Mouse (Mus musculus) natural killer cell, adult 2 months (primary cell): ENCODE measurements around the gene Gm20696.

Experiments
- DNase-seq, 2 experiments: peaks; one replicate each; pipeline ENCODE4 v3.0.0; 2022; ENCODE audit warnings: low spot score in 2 of 2

The Gm20696 gene

DNA sequence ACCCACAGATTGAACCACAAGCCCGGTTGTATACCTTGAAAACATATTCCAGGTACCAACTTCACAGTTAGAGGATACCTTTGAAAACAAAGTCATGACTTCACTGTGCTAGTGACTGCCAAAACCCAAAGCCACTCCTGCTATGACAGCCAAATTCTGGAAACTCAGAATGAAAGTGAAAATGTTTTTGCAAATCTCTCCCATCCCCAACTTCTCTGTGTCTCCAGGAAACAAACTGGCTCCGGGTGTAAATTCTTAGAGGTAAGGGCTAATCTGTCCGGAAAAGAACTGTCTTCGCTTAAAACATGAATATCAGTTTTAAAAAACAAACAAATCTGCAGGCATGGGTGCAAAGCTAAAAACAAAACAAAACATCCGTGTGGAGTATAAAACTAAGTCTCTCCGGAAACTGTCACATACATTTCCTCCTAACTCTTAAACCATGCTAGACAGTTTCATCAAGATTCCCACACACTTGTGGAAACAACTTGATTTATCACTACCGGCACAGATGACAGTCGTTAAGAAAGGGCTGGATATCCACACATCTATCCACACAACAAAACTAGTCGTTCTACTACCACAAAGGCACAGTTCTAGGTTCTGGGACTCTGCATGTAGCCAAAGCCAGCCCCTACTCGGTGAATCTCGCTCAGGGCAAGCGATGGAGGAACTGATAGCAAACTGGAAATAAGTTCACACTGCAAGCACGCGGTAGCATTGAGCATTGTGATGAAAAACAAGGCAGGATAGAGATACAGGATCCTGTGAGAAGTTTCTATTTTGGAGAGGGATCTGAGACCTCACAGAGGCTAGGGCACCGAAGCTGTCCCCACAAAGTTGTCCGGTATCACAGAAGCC is 910 bp downstream of the Gm20696 start:
- DNase-seq = peak in 1 of 2 experiments; percentile 5

DNA sequence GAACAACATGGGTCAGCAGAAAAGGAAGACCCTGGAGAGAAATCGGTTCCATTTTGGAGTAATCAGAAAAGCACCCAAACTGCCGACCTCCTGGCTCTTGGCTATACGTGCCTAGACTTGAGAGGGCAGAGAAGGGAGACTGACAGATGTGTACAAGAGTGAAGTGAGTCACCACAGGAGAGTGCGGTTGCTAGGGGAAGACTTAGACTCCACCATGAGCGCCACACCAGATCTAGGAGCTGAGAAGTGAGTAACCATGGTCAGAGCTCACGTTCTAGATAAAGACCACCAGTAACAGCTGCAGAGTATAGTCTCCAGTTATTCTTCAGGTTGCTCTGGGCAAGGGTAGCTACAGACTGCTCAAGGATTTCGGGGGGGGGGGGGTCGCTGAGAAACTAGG is 3.4 kb downstream of the Gm20696 start:
- no peak for DNase-seq

DNA sequence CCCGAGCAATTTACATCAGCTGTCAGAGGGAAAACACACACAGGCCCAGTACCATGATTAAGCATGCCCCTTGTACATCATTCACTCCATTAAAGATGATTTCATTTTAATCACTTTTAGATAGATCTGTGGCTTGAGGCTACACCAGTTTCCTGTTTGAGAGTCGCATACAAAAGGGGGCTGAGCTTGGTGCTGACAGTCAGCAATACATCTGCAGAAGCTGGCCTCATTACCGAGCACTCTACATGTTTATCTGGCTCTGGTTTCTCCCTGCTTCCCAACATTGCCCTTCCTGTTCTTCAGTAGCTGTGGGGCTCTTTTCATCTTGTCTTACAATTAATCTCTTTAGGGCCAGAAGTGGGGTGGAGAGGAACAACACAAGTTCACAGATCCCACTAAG is 6.2 kb downstream of the Gm20696 start:
- DNase-seq = no peak

DNA sequence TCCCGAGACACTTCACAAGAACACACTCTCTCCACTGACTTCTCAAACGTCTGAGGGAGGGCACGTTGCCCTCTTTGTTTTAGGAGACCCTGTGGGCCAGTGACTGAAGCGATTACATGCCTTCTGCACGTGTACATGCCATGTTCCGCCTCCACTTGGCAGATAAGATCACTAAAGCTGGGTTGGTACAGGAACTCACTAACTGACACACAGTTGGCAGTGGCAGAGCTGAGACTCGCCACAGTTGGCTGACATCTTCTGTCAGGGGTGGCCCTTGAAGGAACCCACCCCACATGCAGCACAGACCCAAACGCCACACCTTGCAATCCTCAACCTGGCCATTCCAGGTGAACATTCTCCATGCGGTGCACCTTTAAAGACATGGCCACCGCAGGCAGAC is 8.0 kb downstream of the Gm20696 start:
- DNase-seq = no peak

DNA sequence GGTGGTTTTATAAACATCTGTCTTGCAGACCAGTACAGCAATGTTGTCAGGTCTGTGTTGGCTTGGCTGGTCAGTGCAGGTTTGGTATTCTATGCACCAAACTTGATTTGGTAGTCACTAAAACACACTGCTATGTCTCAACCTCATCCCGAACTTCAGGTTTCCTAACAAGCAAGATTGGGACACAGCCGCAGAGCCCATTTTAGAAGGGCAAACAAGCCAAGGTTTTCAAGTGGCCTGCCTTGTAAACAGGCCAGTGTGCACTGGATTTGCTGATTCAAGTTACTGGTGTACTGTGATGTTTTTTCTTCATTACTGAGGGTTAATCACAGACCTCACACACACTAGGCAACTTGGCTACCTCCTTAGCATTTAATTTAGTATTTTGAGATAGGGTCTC is 10.5 kb downstream of the Gm20696 start:
- DNase-seq = no peak

GRCm38 (mm10) chr6:99655488-99655887 is 11.1 kb downstream of the Gm20696 start:
- peak in 1 of 2 experiments; percentile 19 for DNase-seq

- no peak for DNase-seq
These were observed 12.3 kb downstream of the Gm20696 start for GRCm38 (mm10) chr6:99654343-99654742.

- DNase-seq = no peak
These were observed 14.3 kb downstream of the Gm20696 start for GRCm38 (mm10) chr6:99652341-99652740.

DNA sequence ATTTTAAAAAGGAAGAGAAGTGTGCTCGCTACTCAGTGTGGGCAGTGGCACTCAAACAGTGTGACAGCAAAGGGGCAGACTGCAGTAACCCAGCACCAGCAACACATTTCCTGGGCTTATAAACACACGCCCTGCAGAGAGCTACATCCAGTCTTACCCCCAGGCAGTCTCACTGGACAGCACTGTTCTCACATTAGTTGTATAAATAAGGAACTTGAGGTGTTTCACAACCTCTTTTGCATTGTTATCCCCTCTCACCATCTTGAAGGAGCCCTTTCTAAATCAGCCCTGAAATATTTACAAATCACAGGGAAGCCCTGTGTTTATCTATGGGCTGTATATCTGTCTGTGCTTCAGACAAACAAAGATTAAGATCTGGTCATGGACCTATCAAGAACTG is 17.3 kb downstream of the Gm20696 start:
- no peak for DNase-seq

- DNase-seq = no peak
These were observed 20.3 kb downstream of the Gm20696 start for GRCm38 (mm10) chr6:99646344-99646743.

- DNase-seq = no peak
These were observed 21.7 kb downstream of the Gm20696 start for GRCm38 (mm10) chr6:99644876-99645275.

DNA sequence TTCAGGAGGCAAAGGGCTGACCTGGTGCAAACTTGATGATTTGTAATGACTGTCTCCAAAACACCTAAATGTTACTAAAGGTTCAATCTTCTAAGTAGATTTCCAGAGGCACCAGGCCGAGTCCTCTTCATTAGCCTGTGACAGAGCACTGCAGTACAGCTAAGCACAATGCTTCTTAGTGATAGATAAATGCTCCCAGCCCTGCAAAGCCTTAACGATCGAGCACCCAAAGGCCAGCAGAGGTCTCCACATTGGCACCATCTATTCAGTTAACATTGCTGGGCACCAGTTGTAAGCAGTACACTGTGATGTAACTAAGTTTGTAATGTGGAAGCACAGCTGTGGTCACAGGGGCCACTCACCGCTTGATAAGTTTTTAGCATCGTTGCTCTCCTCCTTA is 22.2 kb downstream of the Gm20696 start:
- DNase-seq = no peak

DNA sequence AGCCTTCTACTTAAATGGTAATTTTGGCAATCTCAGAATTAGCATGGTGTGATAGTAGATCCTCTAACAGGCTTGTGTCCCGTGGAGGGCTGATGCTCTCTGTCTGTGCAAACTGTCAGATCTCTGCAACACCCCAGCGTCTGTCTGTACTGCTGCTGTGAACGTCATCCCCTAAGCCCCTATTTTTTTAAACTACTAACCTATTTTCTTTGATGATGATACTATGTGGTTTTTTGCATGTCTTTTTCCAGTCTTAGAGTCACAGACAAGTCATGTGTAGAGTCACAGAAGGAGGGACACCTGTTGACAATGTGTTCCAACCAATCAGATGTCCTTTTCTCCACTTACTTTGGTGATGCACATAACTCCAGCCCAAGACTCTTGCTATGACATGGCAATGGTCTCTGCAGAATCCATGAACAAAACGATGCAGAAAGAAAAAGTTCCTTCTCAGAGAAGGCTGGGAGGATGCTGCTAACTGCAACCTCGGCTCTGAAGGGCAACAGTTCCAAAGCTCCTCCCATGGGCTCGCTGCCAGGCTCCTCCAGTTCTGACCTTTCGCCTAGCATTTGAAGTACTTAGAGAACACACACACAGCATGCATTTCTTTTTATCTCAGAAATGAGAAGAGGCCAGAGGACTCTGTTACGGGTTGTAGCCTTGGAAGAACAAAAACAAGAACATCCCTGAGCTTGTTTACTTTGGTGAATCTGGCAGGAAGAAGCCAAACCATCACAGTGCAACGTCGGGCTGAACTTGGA is 23.0 kb downstream of the Gm20696 start:
- no peak for DNase-seq

- no peak for DNase-seq
These were observed 29.1 kb downstream of the Gm20696 start for GRCm38 (mm10) chr6:99637456-99637855.

DNA sequence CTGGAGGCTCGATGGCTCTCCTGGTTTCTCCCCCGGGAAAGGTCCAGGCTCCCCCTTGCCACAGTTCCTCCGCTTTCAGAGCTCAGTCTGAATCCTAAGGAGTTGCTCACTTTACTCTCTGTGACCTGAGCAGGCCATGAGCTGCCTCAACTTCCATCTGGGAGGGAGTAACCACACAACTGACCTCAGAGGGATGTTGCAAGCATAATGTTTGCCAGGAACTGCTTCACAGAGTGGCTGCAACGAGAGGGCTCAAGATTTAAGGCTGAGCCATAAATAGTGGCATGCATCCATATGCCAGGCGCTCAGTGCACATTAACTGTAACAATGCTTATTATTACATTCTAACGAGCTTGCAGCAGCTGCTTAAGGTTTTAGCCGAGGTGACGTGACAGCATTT is 29.8 kb downstream of the Gm20696 start:
- no peak for DNase-seq

DNA sequence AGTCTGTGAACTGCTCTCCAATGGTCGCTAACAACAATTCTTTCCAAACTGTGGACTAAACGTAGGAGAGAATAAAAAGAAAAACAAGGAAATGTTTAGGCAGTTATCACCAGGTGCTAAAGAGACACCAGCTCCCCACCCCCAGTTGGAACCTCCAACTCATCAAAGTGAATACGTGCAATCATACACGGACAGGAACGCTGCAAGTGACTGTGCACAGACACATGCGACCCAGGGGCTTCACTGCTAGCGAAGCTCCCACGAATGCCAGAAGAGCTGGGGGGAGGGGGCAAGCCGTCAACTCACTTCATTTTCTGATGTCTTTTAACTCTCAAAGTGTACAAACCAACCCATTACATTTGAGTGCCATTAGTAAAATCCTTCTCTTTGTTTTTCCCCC is 30.5 kb downstream of the Gm20696 start:
- DNase-seq = no peak

DNA sequence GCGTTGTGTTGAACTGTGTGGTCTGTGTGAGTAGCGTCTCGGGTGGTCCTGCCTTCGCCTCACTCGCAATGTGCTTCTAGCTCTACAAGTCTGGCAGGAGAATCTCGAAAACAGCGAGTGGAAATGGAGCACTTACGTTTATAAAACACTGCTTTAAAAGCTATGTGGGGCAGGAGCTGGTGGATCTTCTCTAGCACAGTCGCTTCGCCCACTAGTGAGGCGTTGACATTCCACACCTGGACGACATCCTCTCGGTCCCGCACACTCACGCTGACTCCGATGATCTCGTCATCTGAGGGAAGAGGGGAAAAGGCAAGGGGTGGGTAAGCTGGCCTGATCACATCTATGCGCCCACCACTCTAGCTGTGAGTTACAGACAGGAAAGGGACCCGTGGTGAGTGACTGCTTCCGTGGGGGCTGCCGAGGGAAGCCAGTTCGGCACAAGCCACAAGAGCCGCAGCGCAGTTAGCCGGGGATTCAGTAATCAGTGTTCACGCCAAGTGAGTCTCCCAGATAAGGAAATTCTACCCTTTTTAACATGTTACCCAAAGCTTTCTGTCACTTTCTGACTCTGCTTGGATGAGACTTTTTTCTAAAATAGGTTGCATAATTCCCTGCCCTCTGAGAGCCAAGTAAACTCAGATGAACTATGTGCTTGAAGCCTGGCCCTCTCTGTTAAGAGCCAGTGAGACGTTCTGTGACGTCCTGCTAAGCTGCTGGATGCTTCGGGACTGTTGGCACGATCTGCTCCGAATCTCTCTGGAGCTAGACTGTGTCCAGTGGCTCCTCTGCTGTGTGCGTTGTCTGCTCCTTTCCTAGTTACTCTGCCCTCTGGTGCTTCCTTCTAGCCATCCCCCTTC is 34.2 kb downstream of the Gm20696 start:
- DNase-seq = no peak

DNA sequence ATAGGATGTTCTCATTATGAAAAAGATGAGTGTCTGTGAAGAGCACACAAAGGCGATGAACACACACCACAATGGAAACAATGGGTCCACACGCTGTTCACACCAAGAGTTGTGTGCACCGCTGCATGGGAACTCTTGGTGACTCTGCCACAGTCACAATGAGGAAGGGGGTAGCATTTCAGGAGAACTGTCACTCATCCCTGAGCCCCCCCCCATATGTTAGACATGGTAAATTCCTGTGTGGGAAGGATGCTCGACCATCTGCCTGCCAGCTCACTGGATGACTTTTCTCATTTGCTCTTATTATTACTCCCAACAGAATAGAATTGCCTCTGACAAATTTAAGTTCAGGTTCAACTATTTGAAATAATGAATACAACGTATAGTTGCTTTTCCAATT is 35.0 kb downstream of the Gm20696 start:
- no peak for DNase-seq

DNA sequence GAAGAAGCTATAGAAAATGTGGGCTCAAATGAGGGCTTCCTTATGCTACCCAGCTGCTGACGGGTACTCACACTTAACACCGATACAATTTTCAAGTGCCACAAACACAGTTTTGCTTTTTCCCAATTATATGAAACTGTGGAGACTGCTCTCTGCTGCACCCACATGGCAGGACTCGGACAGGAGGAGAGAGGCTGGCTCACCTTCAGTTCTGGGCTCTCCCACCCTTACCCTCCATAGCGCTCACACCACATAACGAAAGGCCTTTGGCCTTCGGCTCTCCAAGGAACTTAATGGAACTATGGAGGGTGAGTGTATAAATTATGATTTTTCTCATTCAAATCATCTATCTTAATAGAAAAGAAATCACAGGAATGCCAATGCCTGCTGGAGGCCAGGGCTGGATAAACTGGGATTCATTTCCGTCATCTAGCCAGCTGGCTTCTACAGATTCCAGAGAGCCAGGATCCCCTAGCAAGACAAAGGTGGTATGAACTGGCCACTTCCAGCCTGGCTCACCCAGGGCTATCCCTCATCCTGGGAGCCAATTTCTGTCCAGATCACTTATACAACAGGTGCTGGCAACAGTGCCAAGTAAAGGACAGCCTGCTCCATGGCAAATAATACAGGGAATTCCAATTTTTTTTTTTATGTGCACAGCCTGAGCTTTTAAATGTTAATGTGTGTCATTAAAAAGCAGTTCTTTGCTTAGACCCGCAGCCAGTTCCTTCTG is 36.7 kb downstream of the Gm20696 start:
- DNase-seq = no peak

GRCm38 (mm10) chr6:99626347-99626746 is 40.2 kb downstream of the Gm20696 start:
- no peak for DNase-seq

DNA sequence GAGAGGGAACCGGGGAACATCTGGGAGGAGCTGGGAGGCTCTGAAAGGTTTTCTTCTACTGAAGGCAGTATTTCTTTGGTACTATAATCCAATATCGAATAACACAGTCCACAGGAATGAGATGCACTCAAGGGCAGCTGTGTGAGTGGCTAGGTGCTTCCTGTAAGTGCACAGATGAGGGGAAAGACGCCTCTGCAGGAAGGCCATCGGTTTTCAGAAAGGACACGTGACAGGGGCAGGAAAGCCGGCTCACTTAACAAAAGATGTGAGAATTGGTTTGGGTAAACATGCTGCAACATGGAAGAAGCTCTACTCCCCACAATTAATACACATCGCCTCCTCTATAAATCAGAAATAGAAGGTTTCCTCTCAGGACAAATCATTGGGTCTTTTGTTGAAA is 40.8 kb downstream of the Gm20696 start:
- no peak for DNase-seq
